Mouse (Mus musculus): ENCODE results near the gene Olfr884.

Olfr884 gene

DNA sequence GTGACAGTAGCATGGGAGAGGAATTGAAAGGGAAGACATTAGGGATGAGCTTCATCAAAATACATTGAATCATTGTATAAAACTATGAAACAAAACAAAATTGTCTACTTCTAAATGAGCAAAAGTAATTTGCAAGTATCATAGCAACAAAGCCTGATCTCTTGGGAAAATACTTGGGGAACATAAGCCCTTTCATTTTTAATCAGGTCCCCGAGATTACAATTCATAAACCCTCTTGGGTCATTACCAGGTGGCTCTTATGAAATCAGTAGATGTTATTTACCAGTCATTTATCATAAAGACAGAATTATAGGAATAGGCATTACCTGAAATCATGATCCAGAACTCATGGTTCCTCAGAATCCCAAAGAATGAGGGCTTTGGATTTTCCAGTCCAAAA lies at the start of gene Olfr884:
Olfr884 (plus strand) TSS at position 301 of the 400 bp plus-strand sequence.
- DNase-seq = no peak

DNA sequence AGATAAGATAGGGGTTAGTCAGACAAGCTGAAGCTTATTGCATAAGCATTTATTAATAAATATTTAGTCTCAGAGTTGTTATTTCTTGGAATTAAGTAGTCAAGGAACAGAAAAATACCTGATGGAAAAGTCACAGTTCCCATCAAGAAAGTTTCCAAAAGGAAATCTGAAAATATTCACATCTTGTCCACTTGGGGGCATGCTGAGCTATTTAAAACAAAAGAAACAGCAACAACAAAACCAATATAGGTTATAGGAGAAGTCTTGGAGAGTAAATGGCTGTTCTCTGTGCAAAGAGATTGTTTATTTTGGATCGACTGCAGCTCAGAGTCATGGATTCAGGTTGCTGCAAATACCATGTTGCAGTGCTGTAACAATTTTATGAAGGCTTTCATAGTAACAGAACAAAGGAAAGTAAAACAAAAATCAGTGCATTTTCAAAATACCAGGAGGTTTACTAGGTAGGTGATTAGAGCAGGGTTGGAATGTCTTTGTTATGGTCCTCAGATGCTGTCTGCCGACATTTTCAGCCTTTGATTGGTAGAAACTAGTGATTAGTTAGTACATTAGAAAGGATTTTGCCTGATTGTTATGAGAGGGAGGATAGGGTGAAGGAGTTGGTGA lies 47.7 kb upstream of the Olfr884 start:
- DNase-seq = no peak

DNA sequence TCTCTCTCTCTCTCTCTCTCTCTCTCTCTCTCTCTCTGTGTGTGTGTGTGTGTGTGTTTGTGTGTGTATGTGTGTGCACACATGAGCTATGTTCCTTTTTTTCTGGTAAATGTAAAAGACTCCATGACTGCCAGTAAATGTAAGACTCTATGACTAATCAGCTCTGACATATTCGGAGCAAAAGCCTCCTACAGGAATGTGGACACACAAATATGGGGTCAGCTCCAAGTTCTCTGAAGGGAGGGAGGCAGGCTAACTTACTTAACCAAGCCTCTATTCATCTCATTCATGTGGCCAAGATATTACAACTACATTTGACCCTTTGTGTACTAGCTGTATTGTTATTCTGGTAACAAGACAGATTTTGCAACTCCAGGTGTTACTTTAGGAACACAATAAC lies 46.3 kb upstream of the Olfr884 start:
- DNase-seq = no peak

DNA sequence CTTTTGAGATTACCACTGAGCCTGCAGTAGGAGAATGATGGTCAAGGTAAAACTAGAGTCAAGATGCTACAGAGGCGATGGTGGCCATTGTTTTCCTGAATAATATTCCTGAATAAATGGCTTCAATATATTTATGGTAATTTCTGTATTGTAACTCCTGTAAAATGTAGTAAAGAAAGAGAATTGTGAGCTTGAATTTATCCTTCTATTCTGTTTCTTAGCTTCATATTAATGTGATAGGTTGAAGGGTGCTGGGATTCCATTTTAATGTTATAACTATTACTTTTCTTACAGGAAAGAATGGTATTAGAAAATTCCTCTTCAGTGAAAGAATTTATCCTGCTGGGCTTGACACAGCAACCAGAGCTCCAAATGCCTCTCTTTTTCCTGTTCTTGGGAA lies 20.8 kb upstream of the Olfr884 start, which contains the start of gene Olfr883:
Olfr883 (plus strand) TSS at position 301 of the 400 bp plus-strand sequence.
- no peak for DNase-seq

DNA sequence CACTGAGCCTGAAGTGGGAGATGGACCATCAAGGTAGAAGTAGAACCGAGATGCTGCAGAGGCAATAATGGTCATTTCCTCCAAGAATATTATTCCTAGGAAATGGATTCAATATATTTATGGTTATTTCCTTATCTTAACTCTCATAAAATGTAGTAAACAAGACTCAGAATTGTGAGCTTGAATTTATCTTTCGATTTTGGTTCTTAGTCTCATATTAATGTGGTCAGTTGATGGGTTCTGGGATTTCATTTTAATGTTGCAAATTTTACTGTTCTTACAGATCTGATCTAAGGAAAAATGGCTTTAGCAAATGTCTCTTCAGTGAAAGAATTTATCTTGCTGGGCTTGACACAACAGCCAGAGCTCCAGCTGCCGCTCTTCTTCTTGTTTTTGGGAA lies 14.7 kb downstream of the Olfr884 start, which contains the start of gene Olfr885:
Olfr885 (plus strand) TSS at position 301 of the 400 bp plus-strand sequence.
- DNase-seq = no peak

DNA sequence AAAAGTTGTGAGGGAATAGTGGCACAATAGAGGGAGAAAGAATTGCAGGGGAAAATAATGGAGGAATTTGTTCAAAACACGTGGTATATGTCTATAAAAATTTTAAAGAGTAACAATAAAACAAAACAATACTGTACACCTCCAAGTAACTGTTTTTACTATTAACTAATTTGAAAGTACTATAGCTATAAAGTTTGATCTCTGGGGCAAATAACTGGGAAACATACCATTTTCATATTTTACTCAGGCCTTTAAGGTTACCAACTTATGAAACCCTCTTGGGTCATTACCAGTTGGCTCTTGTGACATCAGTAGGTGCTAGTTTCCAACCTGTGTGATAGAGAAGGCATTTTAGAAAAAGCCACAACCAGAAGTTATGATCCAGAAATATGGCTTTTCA lies 37.4 kb downstream of the Olfr884 start, which contains the start of gene Olfr887:
Olfr887 (plus strand) TSS at position 301 of the 400 bp plus-strand sequence.
- no peak for DNase-seq

Data from cerebellum, postnatal 14 days (tissue).